9 mouse cellular contexts compared by ENCODE assay signal in genomic region chr8:72134756-72135445, GRCm38 (mm10). TPM values are rescaled to one million over a fixed set of nuclear protein-coding genes. Genes with fewer than 3 reads are reported as not detected.
DNase-seq lines count a peak whose midpoint lies in the region; ATAC-seq and TF ChIP-seq lines count a peak whose summit lies in the region.
"Had no signal": no experiment of that assay in that cellular context is flagged by ENCODE, and none has a peak within 500 bp of the region (broad histone marks: within the 10 kb centered on the region; RNA-seq: fewer than 3 reads in every experiment).

Gene Tpm4 (plus strand): TSS chr8:72134975.

- peaks cover 5% of the 10 kb centered on the region; the same call in 1 of the 2 replicates for H3K79me2 ChIP-seq in heart, adult 2 months (replicated peaks; ENCODE audit: control insufficient read depth, insufficient read depth, low read length)

- no peaks in the 10 kb centered on the region for H3K4me1 ChIP-seq in embryonic facial prominence, embryonic 11.5 days (ENCODE audit: control insufficient read depth, insufficient read depth, low read length)
- peaks cover 16% of the 10 kb centered on the region for H3K4me1 ChIP-seq in heart, adult 2 months (ENCODE audit: control insufficient read depth, insufficient read depth, low read length)
- peaks cover 14% of the 10 kb centered on the region for H3K4me1 ChIP-seq in limb, embryonic 13.5 days
- H3K4me1 ChIP-seq in midbrain, embryonic 13.5 days (replicated peaks) = peaks cover 19% of the 10 kb centered on the region

- peak; percentile 79 for ATAC-seq in embryonic facial prominence, embryonic 11.5 days (replicated peaks; ENCODE audit: insufficient number of reproducible peaks, low FRiP score, low TSS enrichment, low read depth)
- peak; percentile 74 for ATAC-seq in limb, embryonic 13.5 days (ENCODE audit: low FRiP score, low read depth)
- peak; percentile 84 for ATAC-seq in midbrain, embryonic 13.5 days

- H3K4me2 ChIP-seq in embryonic facial prominence, embryonic 11.5 days (ENCODE audit: low read depth, low read length) = peak within 1 kb of the TSS; percentile 82
- H3K4me2 ChIP-seq in limb, embryonic 13.5 days (replicated peaks) = peak within 1 kb of the TSS; percentile 82
- H3K4me2 ChIP-seq in midbrain, embryonic 13.5 days (replicated peaks) = peak within 1 kb of the TSS; percentile 83

- H3K9ac ChIP-seq in embryonic facial prominence, embryonic 11.5 days (replicated peaks; ENCODE audit: low read length) = peak within 1 kb of the TSS; percentile 99
- H3K9ac ChIP-seq in heart, adult 2 months (ENCODE audit: low read depth, low read length) = peak within 1 kb of the TSS; percentile 100
- peak within 1 kb of the TSS; percentile 98 for H3K9ac ChIP-seq in limb, embryonic 13.5 days
- H3K9ac ChIP-seq in midbrain, embryonic 13.5 days (replicated peaks) = peak within 1 kb of the TSS; percentile 92

- under 1% methylated on average over 35 of the region's 49 CpGs for WGBS in embryonic facial prominence, embryonic 11.5 days
- WGBS in heart, adult 2 months = 6% methylated on average over 47 of the region's 49 CpGs
- WGBS in limb, embryonic 13.5 days = under 1% methylated on average over 46 of the region's 49 CpGs
- WGBS in midbrain, embryonic 13.5 days = under 1% methylated on average over 49 of the region's 49 CpGs

- H3K9me3 ChIP-seq in embryonic facial prominence, embryonic 11.5 days (replicated peaks; ENCODE audit: control insufficient read depth, low read length) = no peaks in the 10 kb centered on the region
- no peaks in the 10 kb centered on the region for H3K9me3 ChIP-seq in limb, embryonic 13.5 days
- H3K9me3 ChIP-seq in midbrain, embryonic 13.5 days = no peaks in the 10 kb centered on the region
- H3K9me3 ChIP-seq: G1E had no signal

- peaks cover 4% of the 10 kb centered on the region for H3K36me3 ChIP-seq in embryonic facial prominence, embryonic 11.5 days (replicated peaks; ENCODE audit: control insufficient read depth, insufficient read depth, low read depth, low read length)
- H3K36me3 ChIP-seq in heart, adult 2 months (ENCODE audit: control insufficient read depth, insufficient read depth, low read length) = peaks cover 9% of the 10 kb centered on the region
- H3K36me3 ChIP-seq in limb, embryonic 13.5 days = peaks cover 20% of the 10 kb centered on the region
- H3K36me3 ChIP-seq in midbrain, embryonic 13.5 days = peaks cover 16% of the 10 kb centered on the region
- H3K36me3 ChIP-seq: G1E had no signal

- DNase-seq in layer of hippocampus, adult 11-12 months (ENCODE audit: low spot score) = peak; percentile 38
- no peak for DNase-seq in layer of hippocampus, adult 9-10 months (ENCODE audit: low spot score)
- peak; percentile 82 for DNase-seq in embryonic facial prominence, embryonic 11.5 days (ENCODE audit: low spot score)
- peak; percentile 87 for DNase-seq in heart, adult 2 months
- DNase-seq in kidney, adult 18-20 months = peak; percentile 80
- peak; percentile 70 to 72 for DNase-seq in spleen, adult 18-20 months

- intact Hi-C loops in heart, adult 2 months (cut with DNase I) = loop anchor here (1.0 kb wide), 1 partner anchor 25 kb away; no protein-coding TSS in a partner anchor

- no peaks in the 10 kb centered on the region for H3K27me3 ChIP-seq in embryonic facial prominence, embryonic 11.5 days (ENCODE audit: control insufficient read depth, insufficient read depth, low read length)
- H3K27me3 ChIP-seq in heart, adult 2 months (ENCODE audit: control insufficient read depth, insufficient read depth, low read length) = no peaks in the 10 kb centered on the region
- no peaks in the 10 kb centered on the region for H3K27me3 ChIP-seq in limb, embryonic 13.5 days
- H3K27me3 ChIP-seq in midbrain, embryonic 13.5 days = no peaks in the 10 kb centered on the region

- TF ChIP-seq EP300 in heart, adult 2 months (IDR thresholded peaks at IDR 0.05; ENCODE audit: insufficient read depth, low read depth, low read length) = no peak

- no peak for TF ChIP-seq CTCF in heart, adult 2 months (IDR thresholded peaks at IDR 0.05)

- TF ChIP-seq POLR2A in heart, adult 2 months (IDR thresholded peaks at IDR 0.05; ENCODE audit: insufficient read depth, low read depth, low read length) = peak; percentile 74

- peak within 1 kb of the TSS; percentile 99 for H3K27ac ChIP-seq in embryonic facial prominence, embryonic 11.5 days (replicated peaks; ENCODE audit: low read depth, low read length)
- peak within 1 kb of the TSS; percentile 98 for H3K27ac ChIP-seq in heart, adult 2 months
- peak within 1 kb of the TSS; percentile 100 for H3K27ac ChIP-seq in limb, embryonic 13.5 days
- peak within 1 kb of the TSS; percentile 90 for H3K27ac ChIP-seq in midbrain, embryonic 13.5 days

- H3K4me3 ChIP-seq in embryonic facial prominence, embryonic 11.5 days (ENCODE audit: low read depth, low read length) = peak within 1 kb of the TSS; percentile 88
- peak within 1 kb of the TSS; percentile 81 for H3K4me3 ChIP-seq in heart, adult 2 months
- peak within 1 kb of the TSS; percentile 84 for H3K4me3 ChIP-seq in limb, embryonic 13.5 days
- peak within 1 kb of the TSS; percentile 84 for H3K4me3 ChIP-seq in midbrain, embryonic 13.5 days (replicated peaks)

RNA-seq across cellular contexts. Expression of gene Tpm4, which starts in this region (rescaled TPM):
- polyA plus RNA-seq in embryonic facial prominence, embryonic 11.5 days (2014; fragmentation: Nextera tagmentation; extraction: Ambion mirVana) = 836 and 874 TPM in 2 replicates
- total RNA-seq in heart, adult 2 months (2021) = 100 to 1,000 TPM in 1 of 2 experiments, 10 to 100 TPM in 1; 81.4 to 106 TPM
- polyA plus RNA-seq in heart, adult 2 months (2012; rRNA removed) = 49.9 and 73.3 TPM in 2 replicates
- 638 and 655 TPM in 2 replicates for polyA plus RNA-seq in limb, embryonic 13.5 days (2015; fragmentation: Nextera tagmentation; extraction: Ambion mirVana)
- polyA plus RNA-seq in midbrain, embryonic 13.5 days (2015; fragmentation: Nextera tagmentation; extraction: Ambion mirVana) = 239 and 247 TPM in 2 replicates
